Mouse (Mus musculus) fat pad, adult 2 months (tissue): ENCODE results near the gene Samd4.

Source experiments
- DNase-seq: peaks from one replicate; pipeline ENCODE4 v3.0.0-alpha.2; 2011; ENCODE audit warnings: low read depth, low spot score; ENCODE audit errors: extremely low read depth

Gene Samd4

DNA sequence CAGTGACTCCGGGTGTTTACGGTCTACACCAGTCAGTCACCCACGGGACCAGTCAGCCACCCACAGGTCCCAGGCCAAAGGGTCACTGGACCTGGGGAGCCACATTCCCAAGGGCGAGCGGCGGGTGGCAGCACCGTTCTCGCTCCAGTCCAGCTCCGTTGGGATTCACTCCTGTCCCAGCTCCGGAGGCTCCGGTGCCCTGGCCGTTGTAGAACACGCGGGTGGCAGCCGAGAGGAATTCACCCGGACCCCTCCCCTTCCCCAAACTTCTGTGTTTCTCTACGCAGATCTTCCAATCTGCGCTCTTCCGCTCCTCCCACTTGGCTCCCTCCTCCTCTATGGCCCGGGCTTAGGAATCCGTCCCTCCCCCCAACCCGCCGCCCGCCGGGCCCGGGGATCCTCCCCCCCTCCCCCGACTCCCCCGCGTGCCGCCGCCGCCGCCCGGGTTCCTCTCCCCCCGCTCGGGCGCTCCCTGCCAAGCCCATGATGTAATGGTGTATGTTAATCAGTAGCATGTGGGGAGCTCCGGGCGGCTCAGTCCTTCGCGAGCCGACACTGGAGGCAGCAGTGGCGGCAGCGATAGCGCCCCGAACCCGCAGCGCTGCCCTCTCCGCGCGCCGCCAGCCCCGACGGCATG lies at the start of gene Samd4:
Gene Samd4, plus strand, starts transcription at position 424 of the 637 bp plus-strand sequence.
- DNase-seq, result no peak

GRCm38 (mm10) chr14:46839326-46839725 lies 43.3 kb upstream of the Samd4 start:
- DNase-seq, result no peak

DNA sequence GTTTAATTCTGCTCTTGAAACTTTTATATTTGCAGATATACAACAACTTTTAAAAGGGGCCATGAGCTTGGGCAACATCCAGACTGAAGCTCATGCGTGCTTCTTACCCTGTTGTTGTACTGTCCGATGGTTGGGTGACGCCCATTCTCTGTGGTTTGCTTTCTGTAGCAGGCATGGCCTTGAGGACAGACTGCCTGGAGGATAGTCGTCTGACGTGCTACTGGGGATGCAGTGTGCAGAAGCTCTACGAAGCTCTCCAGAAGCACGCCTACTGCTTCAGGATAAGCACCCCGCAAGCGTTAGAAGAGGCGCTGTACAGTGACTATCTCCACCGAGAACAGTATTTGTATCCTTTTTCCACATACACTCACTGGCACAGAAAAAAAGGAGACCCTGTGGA lies 36.9 kb upstream of the Samd4 start:
- no peak for DNase-seq

GRCm38 (mm10) chr14:46848063-46848590 lies 34.5 kb upstream of the Samd4 start:
- DNase-seq, result no peak

- DNase-seq, result no peak
These were observed 33.9 kb upstream of the Samd4 start for GRCm38 (mm10) chr14:46848736-46849135.

DNA sequence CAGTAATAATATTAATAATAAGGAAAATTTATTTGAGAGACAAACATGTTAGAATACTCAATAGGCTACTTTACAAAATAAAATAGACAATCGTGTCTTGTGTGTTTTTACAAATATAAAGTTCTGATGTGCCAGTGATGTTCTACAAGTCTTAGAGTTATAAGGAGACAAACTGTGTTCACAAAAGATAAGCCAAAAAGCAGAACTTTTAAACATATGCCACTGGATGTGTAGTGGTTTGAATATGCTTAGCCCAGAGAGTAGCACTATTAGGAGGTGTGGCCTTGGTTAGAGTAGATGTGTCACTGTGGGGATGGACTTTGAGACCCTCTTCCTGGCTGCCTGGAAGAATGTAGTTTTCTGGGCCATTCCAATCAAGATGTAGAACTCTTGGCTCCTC lies 32.9 kb upstream of the Samd4 start:
- DNase-seq, result no peak

- no peak for DNase-seq
These were observed 29.0 kb upstream of the Samd4 start for GRCm38 (mm10) chr14:46853677-46854076.

- DNase-seq, result no peak
These were observed 19.7 kb upstream of the Samd4 start for GRCm38 (mm10) chr14:46862922-46863321.

DNA sequence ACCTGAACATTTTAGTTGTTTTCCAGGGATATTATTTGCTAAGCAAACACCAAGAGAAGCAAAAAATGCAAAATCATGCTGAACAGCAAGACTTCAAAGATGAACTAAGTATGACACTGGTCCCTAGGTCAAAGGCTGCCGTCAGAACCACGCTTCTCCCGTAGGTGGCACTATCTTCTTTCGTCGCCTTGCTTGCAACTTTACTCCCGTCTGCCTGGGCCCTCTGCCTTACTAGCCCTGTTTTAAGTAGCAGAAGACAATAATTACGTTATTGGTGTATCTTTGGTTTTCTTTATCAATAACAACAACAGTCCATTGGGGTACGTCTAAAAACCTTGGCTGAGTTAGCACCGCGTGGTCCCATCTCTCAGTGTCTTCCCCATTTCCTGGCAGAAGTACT lies 1.7 kb upstream of the Samd4 start:
- no peak for DNase-seq

- DNase-seq, result no peak
These were observed 848 bp upstream of the Samd4 start for GRCm38 (mm10) chr14:46881581-46882430.

GRCm38 (mm10) chr14:46883068-46883870 lies 615 bp downstream of the Samd4 start:
- no peak for DNase-seq

DNA sequence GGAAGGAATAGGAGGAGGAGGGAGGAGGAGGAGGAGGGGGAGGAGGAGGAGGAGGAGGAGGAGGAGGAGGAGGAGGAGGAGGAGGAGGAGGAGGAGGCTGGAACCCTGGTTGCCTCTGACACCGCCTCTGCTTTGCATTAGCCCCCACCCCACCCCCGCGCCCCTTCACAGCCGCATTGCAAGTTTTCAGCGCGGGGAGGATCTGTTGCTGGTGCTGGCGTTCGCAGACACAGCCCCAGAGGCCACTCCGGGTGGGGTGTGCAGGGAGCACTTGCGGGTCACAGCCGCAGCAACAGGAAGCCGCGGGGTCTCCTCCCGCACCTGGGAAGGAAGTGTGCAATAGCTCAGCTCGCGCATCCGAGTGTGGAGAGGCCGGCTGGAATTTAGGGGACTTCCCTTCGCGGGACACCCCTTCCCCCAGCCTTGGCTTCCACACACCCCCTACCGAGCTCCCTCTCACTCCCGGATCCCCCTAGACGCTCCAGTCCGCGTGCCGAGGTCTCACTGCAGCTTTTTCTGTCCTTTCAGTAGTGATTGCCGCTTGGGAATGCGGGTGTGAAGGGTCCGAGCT lies 1.3 kb downstream of the Samd4 start:
- no peak for DNase-seq

GRCm38 (mm10) chr14:46884701-46885428 lies 2.2 kb downstream of the Samd4 start:
- DNase-seq, result no peak

- DNase-seq, result no peak
These were observed 2.7 kb downstream of the Samd4 start for GRCm38 (mm10) chr14:46885429-46885755.

GRCm38 (mm10) chr14:46885891-46886301 lies 3.2 kb downstream of the Samd4 start:
- no peak for DNase-seq

GRCm38 (mm10) chr14:46889096-46889495 lies 6.4 kb downstream of the Samd4 start:
- DNase-seq, result no peak

DNA sequence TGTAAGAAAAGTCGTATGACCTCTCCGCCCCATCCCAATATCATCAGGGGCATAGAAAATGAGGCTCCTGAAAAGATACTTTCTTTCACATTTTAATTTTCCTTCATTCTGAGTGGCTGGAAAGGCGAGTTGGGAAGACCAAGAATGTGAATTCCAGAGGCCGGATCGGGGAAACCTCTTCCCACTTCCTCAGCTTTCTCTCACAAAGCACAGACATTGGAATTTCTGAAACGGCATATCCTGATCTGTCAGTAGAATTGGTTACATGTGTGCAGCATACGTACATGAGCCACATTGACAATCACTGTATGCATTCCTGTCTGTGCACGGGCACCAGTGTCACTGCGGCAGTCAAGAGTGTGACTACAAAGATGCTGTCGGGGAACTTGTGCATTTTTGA lies 11.3 kb downstream of the Samd4 start:
- no peak for DNase-seq

DNA sequence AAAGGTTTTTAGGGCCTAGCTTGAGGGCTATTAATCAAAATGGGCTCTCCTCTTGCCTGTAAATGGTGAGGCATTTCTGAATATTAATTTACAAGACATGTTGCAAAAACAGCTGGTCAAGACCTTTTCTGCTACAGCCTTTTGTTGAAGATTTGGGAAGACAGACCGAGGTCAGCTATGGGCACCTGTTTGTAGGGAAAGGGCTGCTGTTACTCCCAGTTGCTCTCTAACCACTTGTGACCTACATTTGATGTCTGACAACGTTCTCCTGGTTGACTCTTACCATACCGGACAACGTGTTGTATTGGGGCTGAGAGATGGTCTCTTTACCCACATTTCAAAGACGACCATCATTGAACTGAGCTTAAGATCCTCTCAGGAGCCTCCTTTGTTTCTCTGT lies 15.3 kb downstream of the Samd4 start:
- no peak for DNase-seq

- DNase-seq, result no peak
These were observed 16.0 kb downstream of the Samd4 start for GRCm38 (mm10) chr14:46898626-46899025.

GRCm38 (mm10) chr14:46902498-46903087 lies 19.9 kb downstream of the Samd4 start:
- no peak for DNase-seq
